Mouse (Mus musculus): ENCODE measurements around the gene Cmip. TPM values are rescaled to one million over a fixed set of nuclear protein-coding genes. Genes with fewer than 3 reads are reported as not detected.
"Not testable (repeated sequence)": the region's sequence is repeated elsewhere in the genome, so short reads cannot be mapped to it uniquely, and the experiment has no call there.

Cmip gene
- polyA plus RNA-seq, 1 experiment from 2014 or later = 112 TPM

DNA sequence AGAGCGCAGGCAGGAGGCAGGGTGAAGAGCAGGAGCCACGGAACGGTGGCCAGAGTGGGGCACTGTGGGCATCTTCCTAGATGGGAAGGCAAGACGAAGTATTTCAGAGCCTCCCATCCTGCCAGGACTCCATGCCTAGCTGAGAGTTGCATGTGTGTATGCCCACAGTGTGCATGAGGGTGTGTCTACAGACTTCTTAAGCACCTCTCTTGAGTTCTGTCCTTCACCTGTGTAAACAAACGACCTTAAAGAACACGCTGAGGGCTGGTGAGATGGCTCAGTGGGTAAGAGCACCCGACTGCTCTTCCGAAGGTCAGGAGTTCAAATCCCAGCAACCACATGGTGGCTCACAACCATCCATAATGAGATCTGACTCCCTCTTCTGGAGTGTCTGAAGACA lies 171.0 kb downstream of the Cmip start:
- not testable (repeated sequence) for H3K4me3 ChIP-seq; H3K27me3 ChIP-seq (replicated peaks); H3K4me2 ChIP-seq (replicated peaks); ATAC-seq (ENCODE audit: low FRiP score, low read depth); H3K4me1 ChIP-seq; H3K27ac ChIP-seq; H3K9ac ChIP-seq; H3K9me3 ChIP-seq
- 86% methylated on average over 8 of the region's 8 CpGs for WGBS
- H3K36me3 ChIP-seq = peaks cover 84% of the 10 kb centered on the region

DNA sequence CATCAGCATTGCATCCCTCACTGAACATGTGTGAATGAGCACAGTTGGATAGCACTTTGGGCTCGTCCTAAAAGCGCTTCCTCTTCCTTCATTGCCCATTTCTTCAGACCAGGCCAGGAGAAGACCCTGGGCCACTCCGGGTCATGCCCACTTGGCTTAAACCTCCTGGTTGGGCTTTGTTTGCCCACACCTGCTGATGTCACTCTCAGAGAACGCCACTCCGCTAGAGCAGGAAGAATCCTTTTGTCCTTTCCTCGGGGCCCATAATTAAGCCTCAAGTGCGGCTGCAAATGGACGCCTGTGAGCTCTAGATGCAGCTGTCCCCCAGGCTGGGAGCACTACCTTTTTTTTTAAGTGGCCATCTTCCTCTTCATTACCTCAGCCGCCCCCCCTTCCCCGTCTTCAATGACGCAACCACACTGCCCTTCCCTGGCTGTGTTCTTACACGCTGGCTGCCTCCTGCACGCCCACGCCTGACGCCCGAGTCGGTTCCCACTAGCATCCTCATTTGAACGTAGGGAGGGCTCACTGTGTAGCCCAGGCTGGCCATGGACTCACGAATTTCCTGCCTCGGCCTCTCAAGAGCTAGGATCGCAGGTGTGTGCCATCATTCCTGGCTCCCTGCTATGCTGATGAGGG lies 171.8 kb downstream of the Cmip start:
- WGBS = 60% methylated on average over 21 of the region's 21 CpGs
- no peak for ATAC-seq (ENCODE audit: low FRiP score, low read depth)
- H3K4me3 ChIP-seq = no peak overlapping the region
- H3K27me3 ChIP-seq (replicated peaks) = no peaks in the 10 kb centered on the region
- peaks cover 84% of the 10 kb centered on the region for H3K36me3 ChIP-seq
- H3K9me3 ChIP-seq = no peaks in the 10 kb centered on the region
- H3K4me1 ChIP-seq = peaks cover 6% of the 10 kb centered on the region; the same call in 1 of the 2 replicates
- H3K4me2 ChIP-seq (replicated peaks) = no peak overlapping the region
- no peak overlapping the region for H3K9ac ChIP-seq
- H3K27ac ChIP-seq = no peak overlapping the region

DNA sequence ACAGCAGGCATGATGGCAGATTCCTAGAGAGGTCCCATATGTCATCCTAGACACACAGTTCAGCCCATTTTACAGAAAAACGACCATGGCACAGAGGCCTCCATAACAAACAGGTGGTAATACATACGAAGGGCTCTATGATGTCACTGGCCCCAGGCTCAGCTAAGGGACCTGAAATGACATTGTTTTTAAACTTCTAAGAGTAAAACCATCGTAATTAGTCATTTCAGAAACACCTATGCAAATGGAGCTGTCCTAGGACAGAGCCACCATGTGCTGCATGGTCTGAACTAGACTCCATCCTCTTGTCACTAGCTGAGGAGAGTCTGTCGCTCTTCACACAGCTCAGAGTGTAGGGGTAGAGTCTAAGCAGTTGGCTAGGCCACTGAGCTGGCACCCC lies 173.8 kb downstream of the Cmip start:
- Histone ChIP-seq H3K27ac (no peak overlapping the region), H3K27me3 (replicated peaks) (no peaks in the 10 kb centered on the region), H3K36me3 (peaks cover 84% of the 10 kb centered on the region), H3K4me3 (no peak overlapping the region), H3K4me2 (replicated peaks) (no peak overlapping the region), H3K9me3 (no peaks in the 10 kb centered on the region), H3K9ac (no peak overlapping the region), H3K4me1 (peaks cover 6% of the 10 kb centered on the region; the same call in 1 of the 2 replicates)
- 94% methylated on average over 4 of the region's 4 CpGs for WGBS
- no peak for ATAC-seq (ENCODE audit: low FRiP score, low read depth)

DNA sequence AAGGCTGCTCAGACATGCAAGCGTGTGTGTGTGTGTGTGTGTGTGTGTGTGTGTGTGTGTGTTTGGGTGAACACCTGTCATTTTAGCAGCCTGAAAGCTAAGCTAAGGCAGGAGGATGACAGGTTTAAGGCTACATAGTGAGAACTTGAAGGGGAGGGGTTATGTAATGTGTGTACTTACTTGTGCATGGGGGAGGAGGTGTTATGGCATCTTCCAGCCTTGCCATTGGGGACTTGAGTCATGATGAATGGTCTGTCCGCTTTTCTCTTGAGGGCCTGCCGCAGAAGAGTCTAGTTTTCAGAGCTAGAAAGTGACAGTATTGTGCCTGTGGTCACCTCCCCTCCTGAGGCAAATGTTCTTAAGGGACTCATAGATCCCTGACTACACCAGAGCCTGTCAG lies 174.7 kb downstream of the Cmip start:
- ATAC-seq (ENCODE audit: low FRiP score, low read depth) = no peak
- Histone ChIP-seq H3K27me3 (replicated peaks) (no peaks in the 10 kb centered on the region), H3K4me1 (peaks cover 6% of the 10 kb centered on the region; the same call in 1 of the 2 replicates), H3K4me2 (replicated peaks) (no peak overlapping the region), H3K9ac (no peak overlapping the region), H3K27ac (no peak overlapping the region), H3K4me3 (no peak overlapping the region), H3K36me3 (peaks cover 85% of the 10 kb centered on the region), H3K9me3 (no peaks in the 10 kb centered on the region)
- 84% methylated on average over 3 of the region's 3 CpGs for WGBS

DNA sequence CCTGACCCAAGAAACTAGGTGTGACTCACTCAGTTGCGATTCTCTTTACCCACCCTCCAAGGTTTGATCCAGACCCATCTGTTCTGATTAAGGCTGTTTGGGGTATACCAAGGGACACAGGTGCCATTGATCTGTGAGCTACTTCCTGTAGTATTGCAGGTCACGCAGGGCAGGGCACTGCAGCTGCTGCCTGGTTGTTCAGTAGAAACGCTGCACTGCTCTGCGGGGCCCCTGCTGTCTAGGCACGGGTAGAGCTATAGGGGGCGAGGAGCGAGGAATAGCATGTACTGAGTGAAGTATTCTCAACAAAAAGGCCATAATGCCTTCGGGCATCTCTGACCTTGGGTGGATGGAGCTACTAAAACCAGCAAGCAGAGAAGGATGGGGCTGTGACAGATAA lies 175.2 kb downstream of the Cmip start:
- no peak overlapping the region for H3K4me3 ChIP-seq
- H3K36me3 ChIP-seq = peaks cover 85% of the 10 kb centered on the region
- H3K4me1 ChIP-seq = peaks cover 6% of the 10 kb centered on the region; the same call in 1 of the 2 replicates
- no peak overlapping the region for H3K9ac ChIP-seq
- no peaks in the 10 kb centered on the region for H3K27me3 ChIP-seq (replicated peaks)
- no peak overlapping the region for H3K27ac ChIP-seq
- WGBS = 84% methylated on average over 8 of the region's 8 CpGs
- no peak overlapping the region for H3K4me2 ChIP-seq (replicated peaks)
- no peak for ATAC-seq (ENCODE audit: low FRiP score, low read depth)
- H3K9me3 ChIP-seq = no peaks in the 10 kb centered on the region

DNA sequence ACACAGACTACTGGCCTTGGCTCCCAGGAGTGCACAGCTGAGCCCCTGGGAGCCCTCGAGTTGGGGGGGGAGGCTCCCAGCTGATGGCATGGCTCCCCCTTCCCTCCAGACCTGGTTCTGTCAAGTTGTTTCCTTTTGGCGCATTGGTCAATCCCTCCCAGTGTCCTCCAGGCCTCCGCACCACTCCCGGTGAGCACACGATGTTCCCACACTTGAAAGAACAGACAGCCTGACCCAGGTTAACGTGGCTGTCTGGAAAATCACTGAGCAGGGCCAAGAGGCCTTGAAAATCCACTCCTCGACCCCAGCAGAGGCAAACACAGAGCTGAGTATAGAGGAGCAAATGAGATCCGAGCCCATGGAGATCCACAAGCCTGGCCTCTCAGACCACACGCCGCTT lies 177.1 kb downstream of the Cmip start:
- 88% methylated on average over 10 of the region's 10 CpGs for WGBS
- Histone ChIP-seq H3K27ac (no peak overlapping the region), H3K36me3 (peaks cover 94% of the 10 kb centered on the region), H3K4me3 (no peak overlapping the region), H3K9me3 (no peaks in the 10 kb centered on the region), H3K9ac (no peak overlapping the region), H3K4me2 (replicated peaks) (no peak overlapping the region), H3K4me1 (peaks cover 6% of the 10 kb centered on the region; the same call in 1 of the 2 replicates), H3K27me3 (replicated peaks) (no peaks in the 10 kb centered on the region)
- no peak for ATAC-seq (ENCODE audit: low FRiP score, low read depth)

DNA sequence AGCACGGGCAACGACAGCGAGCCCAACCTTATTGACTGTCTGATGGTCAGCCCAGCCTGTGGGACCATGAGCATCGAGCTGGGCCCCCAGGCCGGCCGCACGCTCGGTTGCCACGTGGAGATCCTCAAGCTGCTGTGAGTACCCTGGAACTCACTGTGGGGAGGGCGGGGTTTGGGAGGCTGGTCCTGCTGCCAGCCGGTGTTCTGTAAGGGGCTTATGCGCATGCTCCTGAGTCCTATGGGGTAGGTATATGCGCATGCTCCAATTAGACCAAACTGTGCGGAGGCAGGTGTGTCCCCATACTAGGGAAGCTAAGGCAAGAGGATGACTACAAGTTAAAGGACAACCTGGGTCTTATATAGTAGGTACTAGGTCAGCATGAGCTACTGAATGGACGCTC lies 179.9 kb downstream of the Cmip start:
- ATAC-seq (ENCODE audit: low FRiP score, low read depth) = no peak
- no peak overlapping the region for H3K4me2 ChIP-seq (replicated peaks)
- H3K36me3 ChIP-seq = peaks cover 82% of the 10 kb centered on the region
- H3K9ac ChIP-seq = no peak overlapping the region
- no peak overlapping the region for H3K4me3 ChIP-seq
- 97% methylated on average over 15 of the region's 15 CpGs for WGBS
- H3K27ac ChIP-seq = no peak overlapping the region
- no peaks in the 10 kb centered on the region for H3K27me3 ChIP-seq (replicated peaks)
- H3K4me1 ChIP-seq = no peaks in the 10 kb centered on the region
- no peaks in the 10 kb centered on the region for H3K9me3 ChIP-seq

DNA sequence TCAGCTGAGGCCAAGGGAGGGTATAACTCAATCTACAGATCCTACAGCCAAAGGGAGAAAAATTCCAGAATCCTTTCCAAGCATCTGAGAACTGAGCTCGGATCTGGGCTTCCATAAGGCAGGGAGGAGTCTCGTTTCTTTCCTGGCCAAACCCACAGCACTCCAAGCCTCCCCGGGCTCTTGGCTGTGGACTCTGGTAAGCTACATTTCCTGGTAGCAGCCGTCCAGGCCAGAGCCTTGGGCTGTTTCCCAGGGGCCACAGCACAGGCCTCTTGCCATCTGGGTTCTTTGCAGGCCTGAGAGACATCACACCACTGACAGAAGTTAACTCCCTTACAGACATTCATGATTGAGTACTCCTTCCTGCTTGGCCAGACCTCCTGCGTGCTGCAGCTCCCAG lies 180.8 kb downstream of the Cmip start:
- ATAC-seq (ENCODE audit: low FRiP score, low read depth) = no peak
- Histone ChIP-seq H3K9ac (no peak overlapping the region), H3K4me3 (no peak overlapping the region), H3K27ac (no peak overlapping the region), H3K4me1 (no peaks in the 10 kb centered on the region), H3K4me2 (replicated peaks) (no peak overlapping the region), H3K27me3 (replicated peaks) (no peaks in the 10 kb centered on the region), H3K9me3 (no peaks in the 10 kb centered on the region), H3K36me3 (peaks cover 74% of the 10 kb centered on the region)
- whole genome bisulfite sequencing = 90% methylated on average over 5 of the region's 5 CpGs

DNA sequence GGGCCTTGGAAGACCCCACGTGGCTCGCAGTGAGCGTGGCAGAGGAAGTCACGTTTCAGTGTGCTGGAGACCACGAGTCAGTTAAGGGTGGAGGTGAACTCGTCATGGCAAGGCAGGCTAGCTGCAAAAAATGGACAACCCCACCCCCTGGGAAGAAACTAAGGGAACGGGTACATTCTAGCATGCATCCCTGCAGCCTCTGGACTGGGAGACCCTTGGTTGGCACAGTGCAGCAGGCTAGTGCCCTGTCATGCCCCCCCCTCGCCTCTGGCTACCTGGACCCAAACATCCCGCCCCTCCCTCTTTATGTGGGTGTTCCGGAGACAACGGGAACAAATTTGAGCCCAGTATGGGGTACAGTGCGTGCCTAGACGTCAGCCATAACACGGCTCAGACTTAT lies 183.5 kb downstream of the Cmip start:
- Histone ChIP-seq H3K4me3 (no peak overlapping the region), H3K27me3 (replicated peaks) (no peaks in the 10 kb centered on the region), H3K4me2 (replicated peaks) (no peak overlapping the region), H3K9me3 (no peaks in the 10 kb centered on the region), H3K4me1 (peaks cover 8% of the 10 kb centered on the region), H3K36me3 (peaks cover 55% of the 10 kb centered on the region), H3K27ac (no peak overlapping the region), H3K9ac (no peak overlapping the region)
- no peak for ATAC-seq (ENCODE audit: low FRiP score, low read depth)
- 90% methylated on average over 14 of the region's 14 CpGs for whole genome bisulfite sequencing

DNA sequence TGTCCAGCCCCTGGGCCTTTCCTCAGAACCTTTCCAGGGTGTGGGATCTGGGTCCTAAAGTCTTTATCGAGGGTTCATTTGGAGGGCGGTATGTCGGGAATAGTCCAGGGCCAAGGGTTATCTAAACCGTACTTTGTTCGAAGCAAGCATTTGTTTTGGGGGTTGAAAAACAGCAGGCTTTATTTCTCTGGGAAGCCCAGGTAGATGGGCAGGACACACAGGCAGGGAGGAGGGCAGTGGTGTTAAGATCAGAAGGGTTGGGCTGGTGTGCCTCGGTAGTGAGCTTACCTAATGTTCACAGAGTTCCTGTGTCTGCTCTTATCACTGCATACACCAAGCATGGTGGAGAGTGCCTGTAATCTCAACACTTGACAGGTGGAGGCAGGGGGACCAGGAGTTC lies 183.9 kb downstream of the Cmip start:
- H3K27ac ChIP-seq = no peak overlapping the region
- H3K27me3 ChIP-seq (replicated peaks) = no peaks in the 10 kb centered on the region
- no peak for ATAC-seq (ENCODE audit: low FRiP score, low read depth)
- whole genome bisulfite sequencing = 95% methylated on average over 6 of the region's 6 CpGs
- no peaks in the 10 kb centered on the region for H3K9me3 ChIP-seq
- no peak overlapping the region for H3K4me3 ChIP-seq
- no peak overlapping the region for H3K4me2 ChIP-seq (replicated peaks)
- H3K36me3 ChIP-seq = peaks cover 54% of the 10 kb centered on the region
- no peak overlapping the region for H3K9ac ChIP-seq
- H3K4me1 ChIP-seq = peaks cover 13% of the 10 kb centered on the region

DNA sequence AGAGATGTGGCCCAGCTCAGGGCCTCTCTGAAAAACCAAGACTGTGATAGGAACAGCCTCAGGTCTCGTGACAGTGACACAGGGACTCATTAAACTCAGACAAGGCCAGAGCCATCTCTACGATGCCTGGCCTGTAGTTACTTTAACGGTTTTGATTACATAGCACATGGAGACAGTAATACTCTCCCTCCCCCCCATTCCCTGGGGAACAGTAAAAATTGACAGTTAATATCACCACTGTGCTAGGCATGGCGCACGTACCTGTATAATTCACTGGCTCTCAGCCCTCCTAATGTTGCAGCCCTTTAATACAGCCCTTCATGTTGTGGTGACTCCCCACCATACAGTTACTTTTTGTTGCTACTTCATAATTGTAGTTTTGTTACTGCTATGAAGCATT lies 188.6 kb downstream of the Cmip start:
- no peak overlapping the region for H3K4me2 ChIP-seq (replicated peaks)
- ATAC-seq (ENCODE audit: low FRiP score, low read depth) = peak; percentile 77
- 49% methylated on average over 5 of the region's 5 CpGs for WGBS
- H3K27me3 ChIP-seq (replicated peaks) = no peaks in the 10 kb centered on the region
- H3K27ac ChIP-seq = peak overlapping the region; percentile 70; the same call in 1 of the 2 replicates
- H3K9ac ChIP-seq = no peak overlapping the region
- H3K36me3 ChIP-seq = peaks cover 47% of the 10 kb centered on the region
- no peak overlapping the region for H3K4me3 ChIP-seq
- peaks cover 28% of the 10 kb centered on the region for H3K4me1 ChIP-seq
- H3K9me3 ChIP-seq = no peaks in the 10 kb centered on the region

DNA sequence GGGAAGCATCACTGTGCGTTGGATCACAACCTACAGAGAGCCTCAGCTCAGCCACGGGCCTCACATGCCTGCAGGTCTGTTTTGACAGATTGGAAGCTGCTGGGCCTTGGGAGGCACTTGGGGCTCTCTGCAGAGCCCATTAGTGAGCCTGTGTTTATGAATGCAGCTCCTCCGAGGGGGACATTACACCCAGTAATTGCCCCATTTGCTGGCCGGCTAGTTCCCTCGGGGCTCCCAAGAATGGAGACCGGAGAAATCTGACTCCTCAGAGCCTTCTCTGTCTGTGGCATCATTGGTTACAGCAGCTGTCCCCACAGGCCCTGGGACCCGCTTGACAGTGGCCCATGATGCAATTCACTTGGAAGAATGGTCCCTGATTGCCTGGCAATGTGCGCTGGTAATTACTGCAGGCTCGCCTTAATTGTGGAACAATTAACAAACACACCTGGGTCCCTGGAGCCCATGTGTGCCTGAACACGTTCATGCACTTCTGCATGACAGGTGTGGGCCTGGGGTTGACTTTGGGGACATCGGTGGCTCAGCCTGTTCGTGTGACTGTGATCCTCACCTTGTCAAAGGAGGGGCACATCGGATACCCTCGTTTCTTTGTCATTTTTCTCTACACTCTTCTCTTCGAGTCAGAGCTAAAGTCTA lies 189.6 kb downstream of the Cmip start:
- ATAC-seq (ENCODE audit: low FRiP score, low read depth) = peak; percentile 77
- Histone ChIP-seq H3K9me3 (no peaks in the 10 kb centered on the region), H3K9ac (no peak overlapping the region), H3K4me2 (replicated peaks) (no peak overlapping the region), H3K27me3 (replicated peaks) (no peaks in the 10 kb centered on the region), H3K4me3 (no peak overlapping the region), H3K36me3 (peaks cover 56% of the 10 kb centered on the region), H3K4me1 (peaks cover 34% of the 10 kb centered on the region), H3K27ac (peak overlapping the region; percentile 70)
- 27% methylated on average over 15 of the region's 15 CpGs for WGBS

DNA sequence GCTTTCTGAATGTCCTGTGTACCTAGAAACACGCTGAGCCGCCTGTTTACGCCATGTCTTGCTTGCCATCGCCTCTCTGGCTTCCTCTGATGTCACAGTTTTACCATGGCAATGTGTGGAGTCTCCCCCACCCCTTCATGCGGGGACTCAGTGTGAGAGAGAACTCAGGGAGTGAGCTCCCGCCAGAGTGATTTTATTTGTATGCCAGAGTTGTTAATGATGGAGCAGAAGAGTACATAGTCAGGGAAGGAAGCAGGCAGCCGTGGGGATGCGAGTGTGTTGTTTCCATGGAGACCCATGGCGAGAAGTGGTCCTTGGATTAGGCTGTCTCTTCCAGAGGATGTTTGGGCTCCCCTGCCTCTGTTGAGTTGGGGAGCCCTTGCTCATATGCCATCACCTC lies 194.2 kb downstream of the Cmip start:
- Histone ChIP-seq H3K9ac (no peak overlapping the region), H3K36me3 (peaks cover 91% of the 10 kb centered on the region)
- WGBS = 65% methylated on average over 9 of the region's 9 CpGs

More for the DNA sequence above, 194.2 kb downstream of the Cmip start:
- no peaks in the 10 kb centered on the region for H3K9me3 ChIP-seq
- no peak for ATAC-seq (ENCODE audit: low FRiP score, low read depth)
- no peaks in the 10 kb centered on the region for H3K27me3 ChIP-seq (replicated peaks)
- H3K4me2 ChIP-seq (replicated peaks) = no peak overlapping the region
- no peak overlapping the region for H3K4me3 ChIP-seq
- peaks cover 18% of the 10 kb centered on the region; the same call in 1 of the 2 replicates for H3K4me1 ChIP-seq
- no peak overlapping the region for H3K27ac ChIP-seq
